Mouse (Mus musculus) gastrocnemius, postnatal 25 days (tissue): ENCODE results near the gene Cxcr4. TPM values are rescaled to one million over a fixed set of nuclear protein-coding genes. Genes with fewer than 3 reads are reported as not detected.

Experiments
- DNase-seq: peaks from one replicate; pipeline ENCODE4 v3.0.0; 2022
- total RNA-seq, 2 experiments: library from RNA; stranded (reverse); gene quantifications; 1 replicate in 1 of 2; 2 replicates in 1 of 2; pipeline ENCODE4 v1.2.3; 2021

The Cxcr4 gene
- total RNA-seq, 2 experiments from 2014 or later, result 3.1 to 4.5 TPM

DNA sequence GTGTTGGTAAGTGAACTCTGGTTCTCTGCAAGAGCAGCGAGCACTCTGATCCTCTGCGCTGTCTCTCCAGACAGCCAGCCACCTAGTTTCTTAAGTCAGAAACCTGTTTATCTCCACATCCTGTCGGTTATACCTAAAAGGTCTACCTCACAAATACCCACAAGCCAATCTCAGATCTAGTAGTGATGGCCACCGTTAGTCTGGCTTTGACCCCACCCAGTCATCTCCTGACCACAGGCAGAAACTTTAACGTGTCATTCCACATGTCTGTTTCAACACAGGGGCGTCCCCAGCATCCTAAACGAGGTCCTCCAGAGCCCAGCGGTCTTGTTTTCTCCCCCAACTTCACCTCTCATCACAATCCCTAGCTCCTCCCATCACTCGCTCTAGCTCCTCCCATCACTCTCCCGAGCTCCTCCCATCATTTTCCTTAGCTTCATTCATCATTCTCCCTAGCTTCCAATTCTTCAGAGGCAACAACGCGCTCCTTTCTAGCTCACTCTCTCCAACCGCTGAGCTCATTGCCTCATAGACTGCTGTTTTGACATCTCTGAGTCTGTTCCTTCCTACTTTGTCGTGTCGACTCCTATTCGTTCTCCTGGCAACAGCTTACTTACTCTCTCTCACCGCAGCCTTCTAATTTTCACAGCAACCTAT is 22.0 kb downstream of the Cxcr4 start:
- DNase-seq, result no peak

DNA sequence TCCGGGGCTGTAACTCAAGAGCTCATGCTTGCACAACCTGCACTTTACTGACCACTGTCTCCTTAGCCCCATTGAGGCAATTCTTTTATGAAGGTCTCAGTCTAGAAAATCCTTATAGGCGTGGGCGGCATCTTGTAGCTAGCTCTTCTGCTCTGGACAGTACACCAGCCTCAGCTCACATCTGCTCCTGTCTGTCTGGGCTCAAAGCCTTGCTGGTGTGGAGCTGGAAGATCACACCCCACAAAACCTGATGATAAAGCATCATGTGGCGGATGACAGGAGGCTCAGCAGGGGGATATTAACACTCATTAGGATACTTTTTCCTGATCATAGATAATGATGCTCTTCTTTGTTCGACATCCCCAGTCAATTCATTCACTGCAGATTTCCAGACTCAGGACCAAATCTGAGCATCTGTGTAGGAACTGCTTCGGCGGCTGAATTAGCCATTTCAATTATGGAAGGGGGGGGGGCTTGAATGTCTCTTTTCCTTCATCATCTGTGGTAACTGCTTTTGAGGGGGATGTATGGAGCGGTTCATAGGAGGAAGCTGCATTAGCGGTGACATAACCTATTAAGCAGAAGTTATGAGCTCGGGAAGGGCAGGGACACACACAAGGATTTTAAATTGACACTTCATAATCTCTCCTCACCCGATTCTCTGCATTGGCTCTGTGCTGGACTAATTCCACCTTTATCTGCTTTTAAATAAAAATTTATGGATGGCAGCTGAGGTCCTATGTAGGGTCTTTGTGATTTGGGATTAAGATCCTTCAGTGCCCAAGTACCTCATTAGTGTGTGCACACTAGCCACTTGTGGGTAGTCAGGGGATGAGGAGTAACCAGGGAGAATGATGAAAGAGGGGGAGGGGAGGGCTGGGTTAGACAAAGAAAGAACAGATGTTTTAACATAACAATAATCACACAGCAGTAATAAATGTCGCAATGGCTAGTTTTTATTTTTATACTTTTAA is 24.6 kb downstream of the Cxcr4 start:
- DNase-seq, result no peak

DNA sequence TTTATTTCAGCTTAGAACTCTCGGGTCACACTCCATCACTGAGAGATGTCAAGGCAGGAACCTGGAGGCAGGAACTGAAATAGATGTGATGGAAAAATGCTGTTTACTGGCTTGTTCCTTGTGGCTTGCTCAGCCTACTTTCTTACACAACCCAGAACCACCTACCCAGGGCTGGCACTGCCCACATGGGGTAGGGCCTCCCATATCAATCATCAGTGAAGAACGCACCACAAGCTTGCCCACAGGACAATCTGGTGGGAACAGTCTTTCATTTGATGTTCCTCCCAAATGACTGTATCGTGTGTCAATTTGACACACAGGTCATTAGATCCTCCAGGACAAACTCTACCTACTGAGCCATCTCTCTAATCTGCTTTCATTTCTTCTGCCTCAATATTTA is 28.2 kb downstream of the Cxcr4 start:
- no peak for DNase-seq

DNA sequence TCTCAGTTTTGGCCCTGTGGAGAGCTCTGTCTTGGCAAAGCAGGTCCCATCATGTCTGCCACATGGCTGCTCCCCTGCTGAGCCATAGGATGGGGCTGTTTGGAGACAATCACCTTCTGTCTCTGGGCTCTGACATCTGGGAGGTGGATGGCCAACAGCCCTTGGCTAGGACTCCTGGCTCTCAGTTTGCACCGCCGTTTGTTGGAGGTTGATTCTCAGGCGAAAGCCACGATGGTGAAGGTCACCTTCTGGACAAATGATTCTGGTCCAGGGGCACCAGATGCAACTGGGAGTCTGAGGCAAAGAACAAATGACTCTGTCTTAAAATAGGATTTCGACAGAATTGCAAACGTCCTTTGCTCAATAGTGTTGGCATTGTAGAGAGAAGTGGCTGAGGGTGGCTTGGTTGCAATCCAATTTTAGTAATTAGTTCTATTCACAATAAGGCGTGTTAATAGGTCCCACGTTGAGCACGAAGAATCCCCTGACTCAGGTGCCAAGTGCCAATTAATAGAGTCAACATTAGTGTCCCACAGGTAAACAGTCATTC is 30.7 kb downstream of the Cxcr4 start:
- DNase-seq, result no peak

DNA sequence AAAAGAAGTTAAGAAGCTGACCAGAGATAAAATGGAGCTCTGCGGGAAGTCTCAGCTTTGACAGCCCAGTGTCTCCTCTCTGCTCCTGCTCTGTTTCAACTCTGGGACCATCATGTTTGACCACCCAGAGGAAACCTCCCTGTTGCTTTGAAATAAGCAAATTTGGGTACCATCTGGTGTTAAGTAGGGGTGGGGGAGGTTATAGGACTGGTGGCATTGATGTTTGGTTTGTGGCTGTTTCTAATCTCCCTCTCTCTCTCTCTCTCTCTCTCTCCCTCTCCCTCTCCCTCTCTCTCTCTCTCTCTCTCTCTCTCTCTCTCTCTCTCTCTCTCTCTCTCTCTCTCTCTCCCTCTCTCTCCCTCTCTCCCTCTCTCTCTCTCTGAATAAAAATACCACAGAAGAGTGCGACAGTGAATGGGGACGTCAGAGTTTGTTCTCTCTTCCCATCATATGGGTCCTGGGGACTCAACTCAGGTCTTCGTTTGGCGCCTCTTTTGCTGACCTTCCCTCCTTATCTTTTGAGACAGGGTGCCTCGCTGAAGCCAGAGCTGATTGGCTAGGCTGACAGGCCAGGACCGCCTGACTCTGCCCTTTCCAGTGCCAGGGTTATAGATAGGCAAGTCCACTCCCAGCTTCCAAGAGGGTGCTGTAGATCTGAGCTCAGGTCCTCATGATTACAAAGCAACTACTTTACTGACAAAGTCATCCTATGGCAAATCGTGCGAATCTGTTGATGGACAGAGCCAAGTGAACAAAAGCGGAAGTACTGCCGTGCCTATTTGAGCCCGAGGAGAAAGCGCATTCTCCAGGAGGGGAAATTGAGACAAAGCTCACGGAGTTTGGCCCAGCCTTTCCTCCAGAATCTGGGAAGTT is 31.4 kb downstream of the Cxcr4 start:
- DNase-seq, result no peak

DNA sequence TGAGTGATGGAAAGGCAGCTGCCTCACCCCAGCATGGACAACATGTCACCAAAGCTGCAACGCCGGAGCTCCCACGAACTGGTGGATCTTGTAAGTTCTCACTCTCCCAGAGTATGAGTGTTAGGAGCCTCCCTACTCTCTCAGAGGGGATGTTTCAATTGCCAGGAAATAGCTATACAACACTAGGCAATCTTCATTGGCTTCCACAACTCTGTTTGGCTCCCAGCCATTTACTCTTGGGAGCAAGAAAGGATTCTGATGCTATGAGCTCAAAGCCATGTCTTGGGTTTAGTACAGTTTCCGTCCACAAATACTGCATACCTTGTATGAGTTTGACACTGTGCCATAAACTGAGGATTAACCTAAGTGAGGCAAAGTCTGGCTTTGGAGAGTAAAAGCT is 34.1 kb downstream of the Cxcr4 start:
- DNase-seq, result no peak

DNA sequence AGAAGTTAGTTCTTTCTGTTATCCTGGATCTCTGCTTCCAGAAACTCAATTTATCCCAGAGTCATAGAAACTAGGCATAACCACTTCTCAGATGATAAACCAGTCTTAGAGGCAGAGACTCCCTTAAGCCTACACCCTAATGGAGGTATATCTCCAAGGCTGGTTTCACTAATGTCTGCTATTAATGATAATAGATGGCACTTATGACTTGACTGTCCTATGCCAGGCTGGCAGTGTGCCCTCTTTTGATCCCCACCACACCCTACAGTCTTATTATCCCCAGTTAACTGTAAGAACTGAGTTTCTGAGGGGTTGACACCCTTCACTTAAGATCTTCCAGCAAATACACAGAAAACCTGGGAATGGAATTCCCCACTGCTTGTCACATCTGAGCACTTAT is 39.5 kb downstream of the Cxcr4 start:
- no peak for DNase-seq

DNA sequence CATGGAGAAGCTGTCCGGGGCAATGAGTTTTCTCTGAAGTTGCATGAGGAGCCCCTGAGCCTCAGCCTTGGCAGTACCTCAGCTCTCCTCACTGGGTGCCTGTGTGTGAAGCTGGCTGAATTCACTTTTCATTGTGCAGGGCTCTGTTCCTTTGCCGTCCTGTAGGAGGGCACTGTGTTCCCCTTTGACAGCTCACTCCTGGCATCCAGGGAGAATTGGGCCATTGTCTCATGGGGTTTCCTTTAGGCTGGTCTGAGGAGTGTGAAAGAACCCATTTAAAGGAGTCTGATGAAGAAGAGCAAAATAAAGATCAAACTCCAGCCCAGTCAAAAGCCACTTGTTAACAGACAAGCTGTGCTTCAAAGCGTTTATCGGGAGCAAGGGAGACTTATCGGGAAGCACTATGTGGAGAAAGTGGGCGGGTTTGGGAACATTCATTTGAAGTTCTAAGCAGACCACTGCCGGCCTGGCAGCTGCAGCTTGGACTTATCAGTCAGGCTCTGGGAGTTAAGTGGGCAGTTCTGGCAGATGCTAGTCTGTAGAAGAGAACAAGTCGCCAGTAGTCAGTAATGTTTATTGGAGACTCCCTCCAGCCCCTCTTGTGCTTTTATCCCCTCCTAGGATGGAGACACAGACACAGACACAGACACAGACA is 40.2 kb downstream of the Cxcr4 start:
- no peak for DNase-seq

DNA sequence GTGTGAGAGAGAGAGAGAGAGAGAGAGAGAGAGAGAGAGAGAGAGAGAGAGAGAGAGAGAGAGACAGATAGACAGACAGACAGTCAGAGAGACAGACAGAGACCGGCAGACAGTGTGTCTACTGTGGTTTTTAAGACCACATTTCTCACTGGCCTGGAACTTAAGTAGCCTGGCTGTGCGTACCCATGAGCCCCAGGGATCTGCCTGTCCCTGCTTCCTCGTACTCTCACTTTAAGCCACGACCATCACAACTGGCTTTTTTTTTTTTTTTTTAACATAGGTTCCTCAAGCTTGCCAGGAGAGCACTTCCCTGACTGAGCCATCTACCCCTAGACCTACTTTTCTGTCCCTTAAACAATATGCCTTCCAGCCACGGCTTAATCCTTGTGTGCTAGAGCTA is 42.7 kb downstream of the Cxcr4 start:
- DNase-seq, result no peak

DNA sequence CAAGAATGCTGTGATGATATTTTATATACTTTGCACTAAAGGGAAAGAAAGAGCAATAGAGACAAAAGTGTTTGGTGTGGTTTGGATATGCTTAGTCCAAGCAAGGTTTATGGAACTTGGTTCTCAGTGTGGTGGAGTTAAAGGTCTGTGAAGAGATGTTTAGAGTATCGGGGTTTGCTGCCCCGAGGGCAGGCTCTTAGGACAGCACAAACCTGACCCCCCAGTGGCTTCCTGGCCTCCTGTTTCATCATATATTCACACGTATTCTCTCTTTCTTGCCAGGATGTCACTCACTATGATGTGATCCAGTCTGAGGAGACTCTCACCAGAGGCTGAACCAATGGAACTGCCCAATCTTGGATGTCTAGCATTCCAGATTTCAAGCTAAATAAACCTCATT is 43.1 kb downstream of the Cxcr4 start:
- DNase-seq, result no peak

DNA sequence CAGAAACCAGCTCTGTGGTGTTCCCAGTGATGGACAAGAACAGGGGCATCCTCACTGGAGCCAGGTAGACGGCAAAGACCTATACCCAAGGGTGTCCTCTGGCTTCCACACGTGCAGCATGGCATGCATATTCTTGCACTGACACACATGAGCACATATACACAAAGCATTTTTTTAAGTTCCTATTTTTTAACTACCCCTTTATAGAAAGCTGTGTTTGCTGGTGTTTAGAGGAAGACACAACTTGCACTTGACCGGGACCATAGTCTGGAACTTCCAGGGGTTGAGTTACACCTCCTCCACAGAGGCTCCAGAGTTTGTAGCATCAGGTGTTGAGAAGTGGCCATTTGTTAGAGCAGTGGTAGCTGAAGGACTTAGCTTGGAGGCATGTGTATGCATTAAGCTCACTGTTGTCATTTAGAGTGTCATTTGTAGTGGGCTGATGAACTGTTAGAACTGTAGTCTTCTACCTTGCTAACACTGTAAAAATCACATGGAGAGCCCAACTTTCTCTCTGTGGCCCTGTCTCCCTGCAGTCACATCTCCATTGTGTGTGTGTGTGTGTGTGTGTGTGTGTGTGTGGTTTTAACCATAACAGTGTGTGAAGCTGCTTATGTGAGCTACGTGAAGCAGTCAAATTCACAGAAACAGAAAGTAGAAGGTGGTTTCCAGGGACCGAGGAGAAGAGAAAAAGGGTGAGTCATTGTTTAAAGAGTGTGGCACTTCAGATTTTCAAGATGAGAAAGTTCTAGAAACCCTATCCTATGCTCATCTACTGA is 43.7 kb downstream of the Cxcr4 start:
- DNase-seq, result no peak

DNA sequence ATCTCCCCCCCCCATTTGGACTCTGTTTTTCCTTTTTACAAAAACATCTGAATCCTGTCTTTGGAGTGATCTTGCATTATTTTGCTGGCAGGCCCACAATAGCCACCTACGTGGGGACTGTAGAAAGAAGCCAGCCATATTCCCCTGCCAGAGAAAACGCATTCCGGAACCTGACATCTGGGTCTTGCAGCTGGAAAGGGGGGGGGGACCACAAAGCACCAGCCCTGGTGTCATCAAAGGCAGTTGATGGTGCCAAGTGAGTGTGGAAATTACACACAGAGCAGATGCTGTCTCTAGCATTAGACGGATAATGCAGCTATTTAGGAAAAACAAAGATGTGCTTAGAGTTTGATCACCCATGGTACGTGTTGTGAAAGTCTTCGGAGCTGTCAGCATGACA is 46.4 kb downstream of the Cxcr4 start:
- DNase-seq, result peak; percentile 8

DNA sequence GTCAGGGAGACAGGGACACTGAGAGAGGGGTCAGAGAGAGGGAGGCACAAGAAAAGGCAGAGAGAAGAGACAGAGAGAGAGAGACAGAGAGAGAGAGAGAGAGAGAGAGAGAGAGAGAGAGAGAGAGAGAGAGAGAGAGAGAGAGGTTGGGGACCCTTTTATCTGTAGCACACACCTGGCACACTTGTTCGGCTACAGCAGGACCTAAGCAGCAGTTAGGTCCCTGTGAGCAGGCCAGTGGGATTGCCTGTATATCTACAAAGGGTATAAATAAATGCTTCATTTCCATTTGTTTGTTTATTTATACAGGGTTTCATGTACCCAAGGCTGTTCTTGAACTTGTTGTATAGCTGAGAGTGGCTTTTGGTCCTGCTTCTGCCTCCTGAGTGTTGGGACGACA is 49.0 kb downstream of the Cxcr4 start:
- no peak for DNase-seq

DNA sequence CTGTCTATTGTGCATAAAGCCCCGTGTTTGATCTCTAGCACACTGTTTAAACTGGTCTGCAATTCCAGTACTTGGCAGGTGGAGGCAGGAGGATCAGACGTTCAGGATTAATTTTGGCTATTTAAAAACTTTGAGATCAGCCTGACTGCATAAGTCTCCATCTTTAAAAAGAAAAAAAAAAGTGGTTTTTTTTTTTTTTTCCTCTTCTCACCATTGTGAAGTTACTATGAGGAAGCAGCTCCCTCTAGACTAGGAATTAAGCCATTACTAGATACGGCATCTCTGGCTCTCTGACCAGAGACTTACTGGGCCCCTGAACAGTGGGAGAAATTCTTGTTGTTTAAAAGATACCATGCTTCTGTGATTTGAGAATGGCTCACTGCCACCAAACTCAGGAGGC is 49.5 kb downstream of the Cxcr4 start:
- no peak for DNase-seq

DNA sequence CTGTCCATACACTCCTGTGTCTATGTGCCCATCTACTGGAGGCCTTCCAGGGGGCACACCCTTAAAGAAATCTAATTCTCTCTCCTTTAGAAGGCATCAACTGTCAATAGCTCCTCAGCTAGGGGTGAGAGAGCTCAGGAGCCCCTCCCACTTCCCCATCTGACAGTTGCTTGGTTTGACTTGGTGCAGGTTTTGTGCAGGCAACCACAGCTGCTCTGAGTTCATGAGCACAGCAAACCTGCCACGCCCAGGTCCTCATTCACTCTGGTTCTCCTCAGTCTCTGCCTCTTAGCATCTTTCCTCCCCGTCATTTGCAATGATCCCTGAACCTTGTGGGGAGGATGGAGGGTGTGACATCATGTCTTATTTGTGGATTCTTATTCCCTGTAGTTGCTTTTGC is 51.9 kb downstream of the Cxcr4 start:
- DNase-seq, result no peak

DNA sequence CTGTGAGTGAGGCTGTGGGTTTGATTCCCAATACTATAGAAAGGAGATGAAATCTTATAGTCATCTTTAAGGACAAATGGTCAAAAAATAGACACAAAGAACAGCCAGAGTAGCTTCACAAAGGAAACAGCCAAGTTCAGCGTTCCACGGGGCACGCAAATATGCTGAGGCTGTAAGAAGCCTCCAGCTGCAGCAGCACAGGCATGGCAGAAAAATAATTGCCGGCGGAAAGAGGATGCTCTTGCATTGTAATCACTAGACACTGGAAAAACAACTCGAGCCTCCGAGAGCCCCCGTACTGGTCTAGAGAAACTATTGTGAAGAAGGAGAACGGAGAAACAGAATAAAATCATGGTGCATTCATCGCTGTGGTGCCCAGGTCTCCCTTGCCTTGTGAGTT is 52.5 kb downstream of the Cxcr4 start:
- DNase-seq, result no peak

Other genes with a start within 250 kb of the Cxcr4 start
- gene Mcm6, start 232.6 kb downstream of the Cxcr4 start, total RNA-seq, result 1 to 10 TPM; 3.2 to 6.2 TPM
- 10 to 100 TPM; 61.3 to 61.8 TPM for gene Dars, start 174.9 kb downstream of the Cxcr4 start, total RNA-seq